ENCODE assay signal across 19 mouse cellular contexts in the genomic region with DNA sequence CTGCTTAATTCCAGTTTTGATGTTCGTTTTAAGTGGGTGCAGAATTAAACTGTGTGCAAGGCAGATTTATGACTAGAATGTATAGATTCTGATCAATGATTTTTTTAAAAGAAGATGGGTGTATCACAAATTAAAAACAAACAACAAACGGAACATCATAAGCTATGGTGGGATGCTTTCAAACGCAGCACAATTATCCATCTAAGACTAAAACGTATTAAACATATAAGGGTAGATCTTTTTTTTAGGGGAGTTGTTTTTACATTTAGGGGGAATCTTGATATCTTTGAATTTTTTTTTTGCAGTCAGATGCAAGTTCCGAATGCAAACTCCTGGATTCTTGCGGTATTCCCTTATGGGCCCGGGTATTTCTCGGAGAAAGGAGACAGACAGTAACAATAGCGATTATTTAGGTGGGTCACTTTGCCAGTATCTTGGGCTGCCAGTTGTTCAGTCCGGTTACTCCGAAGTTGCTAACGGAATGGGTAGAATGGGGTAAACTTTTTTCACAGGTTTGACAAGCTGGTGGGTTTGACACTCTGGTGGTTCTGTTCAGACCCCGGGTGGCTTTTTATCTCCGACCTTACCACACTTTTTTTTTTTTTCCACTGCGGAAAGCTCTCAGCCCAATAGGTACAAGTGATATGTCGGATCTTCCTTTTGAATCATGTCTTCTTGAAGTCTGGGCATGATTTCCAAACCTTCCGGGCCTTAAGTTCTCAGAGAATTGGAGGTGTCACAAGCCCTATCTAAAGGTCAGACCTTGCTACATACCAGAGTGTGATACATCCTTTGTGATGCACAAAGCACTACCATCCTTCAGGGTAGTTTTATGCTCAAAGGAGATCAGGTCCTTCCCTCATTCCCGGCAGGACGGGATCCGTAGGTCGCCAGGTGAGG. TPM values are rescaled to one million over a fixed set of nuclear protein-coding genes. Genes with fewer than 3 reads are reported as not detected.
A peak's percentile ranks its signal among the peaks of the same experiment; 100 is the strongest.
DNase-seq lines count a peak whose midpoint lies in the region; ATAC-seq and TF ChIP-seq lines count a peak whose summit lies in the region.
"Had no signal": no experiment of that assay in that cellular context is flagged by ENCODE, and none has a peak within 500 bp of the region (broad histone marks: within the 10 kb centered on the region; RNA-seq: fewer than 3 reads in every experiment).

No protein-coding gene starts in this region.

- peaks cover 10% of the 10 kb centered on the region for H3K4me1 ChIP-seq in heart, embryonic 10.5 days
- H3K4me1 ChIP-seq in stomach, embryonic 14.5 days (ENCODE audit: control insufficient read depth, insufficient read depth, low read length), result no peaks in the 10 kb centered on the region; the same call in 1 of the 2 replicates
- no peaks in the 10 kb centered on the region for H3K4me1 ChIP-seq in stomach, postnatal 0 days (replicated peaks; ENCODE audit: control insufficient read depth, insufficient read depth)
- H3K4me1 ChIP-seq in limb, embryonic 14.5 days (ENCODE audit: control insufficient read depth, insufficient read depth, low read length), result no peaks in the 10 kb centered on the region

- 3% methylated on average over 21 of the region's 21 CpGs for WGBS in heart, embryonic 10.5 days
- WGBS in stomach, embryonic 14.5 days, result 6% methylated on average over 21 of the region's 21 CpGs
- 16% methylated on average over 21 of the region's 21 CpGs for WGBS in stomach, postnatal 0 days
- 3% methylated on average over 21 of the region's 21 CpGs for WGBS in limb, embryonic 14.5 days

- no peaks in the 10 kb centered on the region for H3K9me3 ChIP-seq in heart, embryonic 10.5 days
- H3K9me3 ChIP-seq in stomach, embryonic 14.5 days (ENCODE audit: control insufficient read depth, low read depth, low read length), result no peaks in the 10 kb centered on the region
- no peaks in the 10 kb centered on the region for H3K9me3 ChIP-seq in stomach, postnatal 0 days (ENCODE audit: control insufficient read depth, low read length)
- H3K9me3 ChIP-seq in limb, embryonic 14.5 days (ENCODE audit: control insufficient read depth, low read length), result no peaks in the 10 kb centered on the region
- H3K9me3 ChIP-seq: hindbrain, embryonic 15.5 days had no signal

- ATAC-seq in stomach, embryonic 14.5 days (ENCODE audit: insufficient number of reproducible peaks, insufficient read depth, low FRiP score, low read depth), result no peak
- ATAC-seq in stomach, postnatal 0 days (ENCODE audit: low FRiP score, low TSS enrichment), result no peak
- no peak for ATAC-seq in limb, embryonic 14.5 days (ENCODE audit: low FRiP score, low read depth)

- no peak overlapping the region for H3K27ac ChIP-seq in heart, embryonic 10.5 days
- no peak overlapping the region for H3K27ac ChIP-seq in stomach, embryonic 14.5 days (ENCODE audit: low read length)
- no peak overlapping the region for H3K27ac ChIP-seq in stomach, postnatal 0 days (replicated peaks)
- H3K27ac ChIP-seq in limb, embryonic 14.5 days (replicated peaks; ENCODE audit: low read depth, low read length), result no peak overlapping the region
- H3K27ac ChIP-seq: hindbrain, embryonic 15.5 days had no signal

- H3K9ac ChIP-seq in stomach, embryonic 14.5 days (replicated peaks; ENCODE audit: low read depth, low read length), result no peak overlapping the region
- H3K9ac ChIP-seq in stomach, postnatal 0 days (ENCODE audit: low read length), result no peak overlapping the region
- no peak overlapping the region for H3K9ac ChIP-seq in limb, embryonic 14.5 days (ENCODE audit: low read depth, low read length, severe bottlenecking)
- H3K9ac ChIP-seq: hindbrain, embryonic 15.5 days had no signal

- intact Hi-C loops in heart, postnatal 14 days (cut with DNase I), result loop anchor here (5.0 kb wide), 1 partner anchor 198 kb away; no protein-coding TSS in a partner anchor

- peak overlapping the region; percentile 22 for H3K4me2 ChIP-seq in stomach, embryonic 14.5 days (replicated peaks; ENCODE audit: low read depth, low read length)
- H3K4me2 ChIP-seq in stomach, postnatal 0 days (replicated peaks; ENCODE audit: low read depth), result no peak overlapping the region
- H3K4me2 ChIP-seq in limb, embryonic 14.5 days (replicated peaks; ENCODE audit: low read depth, low read length, severe bottlenecking), result no peak overlapping the region
- H3K4me2 ChIP-seq: hindbrain, embryonic 15.5 days had no signal

- DNase-seq in heart, embryonic 10.5 days (ENCODE audit: low spot score), result no peak
- DNase-seq in heart, postnatal 14 days, result no peak
- DNase-seq in stomach, postnatal 0 days (ENCODE audit: low spot score), result no peak
- DNase-seq in limb, embryonic 14.5 days (ENCODE audit: low spot score), result no peak
- DNase-seq in thymus, postnatal 0 days (ENCODE audit: low spot score), result no peak
- DNase-seq in layer of hippocampus, postnatal 25 days (ENCODE audit: extremely low spot score in 1 of 2, low spot score in 1 of 2), result no peak
- DNase-seq in thymus, postnatal 4 days, result no peak
- DNase-seq: adrenal gland, postnatal 36 days; cerebellum, adult 9-11 months; heart, adult 11 months; left cerebral cortex, postnatal 4 days; lung, postnatal 36 days; spleen, adult 18-20 months; thymus, postnatal 25 days had no signal

- TF ChIP-seq POLR2A in limb, embryonic 14.5 days (IDR thresholded peaks at IDR 0.05; ENCODE audit: borderline replicate concordance, extremely low read depth, insufficient read depth, insufficient read length), result no peak

- H3K4me3 ChIP-seq in heart, embryonic 10.5 days, result peak overlapping the region; percentile 35
- no peak overlapping the region for H3K4me3 ChIP-seq in stomach, embryonic 14.5 days (ENCODE audit: low read depth, low read length)
- H3K4me3 ChIP-seq in stomach, postnatal 0 days (ENCODE audit: low read depth, low read length), result no peak overlapping the region
- 0 out of 2 replicates have a peak overlapping the region, but pooled peaks have one; percentile 7 for H3K4me3 ChIP-seq in limb, embryonic 14.5 days (replicated peaks; ENCODE audit: low read length)
- H3K4me3 ChIP-seq: hindbrain, embryonic 15.5 days had no signal

- no peaks in the 10 kb centered on the region for H3K36me3 ChIP-seq in heart, embryonic 10.5 days
- H3K36me3 ChIP-seq in stomach, embryonic 14.5 days (ENCODE audit: control insufficient read depth, insufficient read depth, low read length), result no peaks in the 10 kb centered on the region
- no peaks in the 10 kb centered on the region for H3K36me3 ChIP-seq in stomach, postnatal 0 days (ENCODE audit: control insufficient read depth, insufficient read depth, low read length)
- no peaks in the 10 kb centered on the region for H3K36me3 ChIP-seq in limb, embryonic 14.5 days (ENCODE audit: control insufficient read depth, insufficient read depth, low read length)
- H3K36me3 ChIP-seq: hindbrain, embryonic 15.5 days had no signal

- peaks cover 93% of the 10 kb centered on the region for H3K27me3 ChIP-seq in heart, embryonic 10.5 days (ENCODE audit: insufficient read depth, poor library complexity, severe bottlenecking)
- H3K27me3 ChIP-seq in stomach, embryonic 14.5 days (ENCODE audit: control insufficient read depth, insufficient read depth, low read length), result peaks cover 29% of the 10 kb centered on the region
- H3K27me3 ChIP-seq in stomach, postnatal 0 days (ENCODE audit: control insufficient read depth, insufficient read depth, low read length), result peaks cover 28% of the 10 kb centered on the region
- H3K27me3 ChIP-seq in limb, embryonic 14.5 days (ENCODE audit: control insufficient read depth, insufficient read depth, low read length), result peaks cover 93% of the 10 kb centered on the region

- no peak for TF ChIP-seq CTCF in stomach, postnatal 0 days (IDR thresholded peaks at IDR 0.05; ENCODE audit: low read depth)

- TF ChIP-seq EP300 in stomach, postnatal 0 days (optimal IDR thresholded peaks at IDR 0.05), result no peak

RNA-seq across cellular contexts. Expression of a gene that starts 5.5 kb away (rescaled TPM):
- 0.10 TPM in 1 of 2 replicates, not detected in the other for polyA plus RNA-seq in heart, embryonic 10.5 days (2016; fragmentation: Nextera tagmentation; extraction: Ambion mirVana)
- not detected for total RNA-seq in heart, postnatal 14 days (2021)
- polyA plus RNA-seq in stomach, embryonic 14.5 days (2014; fragmentation: Nextera tagmentation; extraction: Ambion mirVana), result 0.18 TPM in 1 of 2 replicates, not detected in the other
- polyA plus RNA-seq in stomach, postnatal 0 days (2015; fragmentation: Nextera tagmentation; extraction: Ambion mirVana), result not detected in 2 replicates
- 0.58 and 0.77 TPM in 2 replicates for polyA plus RNA-seq in limb, embryonic 14.5 days (2012; rRNA removed)
- polyA plus RNA-seq in limb, embryonic 14.5 days (2014; fragmentation: Nextera tagmentation; extraction: Ambion mirVana), result 0.69 and 0.90 TPM in 2 replicates
- polyA plus RNA-seq in thymus, postnatal 0 days (2015; fragmentation: Nextera tagmentation; extraction: Ambion mirVana), result 0.07 TPM in 1 of 2 replicates, not detected in the other
- total RNA-seq in layer of hippocampus, postnatal 25 days (2021), result not detected
- total RNA-seq: adrenal gland, postnatal 36 days; layer of hippocampus, adult 18-20 months; neutrophil, adult 5-6 weeks had no signal
- polyA plus RNA-seq: C2C12 had no signal

Comparison
In these comparisons a context has a peak if more than half of its experiments do, and no peak if none do; other contexts are left out.
1. H3K4me3 ChIP-seq: peak in heart, embryonic 10.5 days (single experiment) and limb, embryonic 14.5 days (single experiment); none in stomach, embryonic 14.5 days (single experiment) and stomach, postnatal 0 days (single experiment).